Mouse (Mus musculus) liver, embryonic 14.5 days (tissue): ENCODE data around the gene Ccdc162. TPM values are rescaled to one million over a fixed set of nuclear protein-coding genes. Genes with fewer than 3 reads are reported as not detected.

ENCODE experiments used
- ATAC-seq: fragments of 200-750 bp; cut with Nextera tagmentation; 2 replicates; pipeline ENCODE4 v1.8.0; 2017; ENCODE audit warnings: moderate number of reproducible peaks, mild to moderate bottlenecking, moderate library complexity; ENCODE audit not compliant: insufficient read depth
- DNase-seq, 3 experiments: peaks; one replicate each; pipeline ENCODE4 v3.0.0-alpha.2; 2012 to 2013; ENCODE audit warnings: low read depth in 3 of 3, low spot score in 3 of 3
- H3K27ac ChIP-seq: fragments of 300-500 bp; sonication (generic); 2 replicates; pipeline ENCODE4 v1.5.1; 2014; ENCODE audit warnings: moderate library complexity, mild to moderate bottlenecking, control low read depth, inconsistent platforms
- H3K27me3 ChIP-seq: fragments of 300-500 bp; sonication (generic); 2 replicates; pipeline ENCODE4 v1.6.1; 2014; ENCODE audit warnings: mild to moderate bottlenecking, low read length, moderate library complexity; ENCODE audit not compliant: control insufficient read depth, insufficient read depth
- H3K36me3 ChIP-seq: fragments of 300-500 bp; sonication (generic); replicated peaks from 2 replicates; pipeline ENCODE4 v1.6.1; 2014; ENCODE audit warnings: low read depth; ENCODE audit not compliant: control insufficient read depth, insufficient read depth
- H3K4me1 ChIP-seq, 2 experiments: fragments of 200-500 bp in 1 of 2; fragments of 300-500 bp in 1 of 2; sonication (generic) in 1 of 2; replicated peaks; 2 replicates each; pipeline ENCODE4 v1.6.1; 2012 to 2014; ENCODE audit warnings: antibody characterized with exemption in 1 of 2, inconsistent platforms in 1 of 2, low read length in 1 of 2; ENCODE audit not compliant: control insufficient read depth in 2 of 2, insufficient read depth in 2 of 2
- H3K4me2 ChIP-seq: fragments of 300-500 bp; sonication (generic); 2 replicates; pipeline ENCODE4 v1.6.1; 2014; ENCODE audit warnings: low read depth, mild to moderate bottlenecking, control low read depth, moderate library complexity
- H3K4me3 ChIP-seq, 2 experiments: fragments of 200-500 bp in 1 of 2; fragments of 300-500 bp in 1 of 2; sonication (generic) in 1 of 2; 2 replicates each; pipeline ENCODE4 v1.5.1; 2012 to 2014; ENCODE audit warnings: low read depth in 2 of 2, low read length in 2 of 2, mild to moderate bottlenecking in 2 of 2, control low read depth in 1 of 2, inconsistent platforms in 1 of 2, moderate library complexity in 1 of 2; ENCODE audit not compliant: insufficient read depth in 1 of 2
- H3K9ac ChIP-seq: fragments of 300-500 bp; sonication (generic); replicated peaks from 2 replicates; pipeline ENCODE4 v1.6.1; 2014; ENCODE audit warnings: mild to moderate bottlenecking, control low read depth, moderate library complexity
- H3K9me3 ChIP-seq: fragments of 300-500 bp; sonication (generic); 2 replicates; pipeline ENCODE4 v1.6.1; 2016; ENCODE audit warnings: low read length, mixed read lengths; ENCODE audit not compliant: control insufficient read depth
- CTCF ChIP-seq: IDR thresholded peaks from 2 replicates; pipeline ENCODE4 v1.5.1; 2016; ENCODE audit warnings: antibody characterized with exemption, low read depth, control low read depth
- EP300 ChIP-seq: IDR thresholded peaks from 2 replicates; pipeline ENCODE4 v1.6.1; 2016; ENCODE audit warnings: antibody characterized with exemption, low read depth
- WGBS: fragments of 180-500 bp; shearing (Covaris S2); extraction: QIAGEN DNeasy Blood & Tissue Kit; methylation state at CpG from one replicate; pipeline ENCODE4 v1.1.7; 2014; ENCODE audit not compliant: insufficient replicate concordance; 5-methylcytosine and 5-hydroxymethylcytosine counted together
- polyA plus RNA-seq, 2 experiments: library from polyadenylated mRNA; depleted of rRNA in 1 of 2; stranded (reverse) in 1 of 2; unstranded in 1 of 2; fragments of >200 nt; fragmentation: Nextera tagmentation in 1 of 2; extraction: Ambion mirVana in 1 of 2; gene quantifications; 2 replicates each; pipeline versions ENCODE4 v1.2.1 to v1.2.3; 2012 to 2014

Gene Ccdc162
- polyA plus RNA-seq, 2 experiments: 0.07 to 0.10 TPM

DNA sequence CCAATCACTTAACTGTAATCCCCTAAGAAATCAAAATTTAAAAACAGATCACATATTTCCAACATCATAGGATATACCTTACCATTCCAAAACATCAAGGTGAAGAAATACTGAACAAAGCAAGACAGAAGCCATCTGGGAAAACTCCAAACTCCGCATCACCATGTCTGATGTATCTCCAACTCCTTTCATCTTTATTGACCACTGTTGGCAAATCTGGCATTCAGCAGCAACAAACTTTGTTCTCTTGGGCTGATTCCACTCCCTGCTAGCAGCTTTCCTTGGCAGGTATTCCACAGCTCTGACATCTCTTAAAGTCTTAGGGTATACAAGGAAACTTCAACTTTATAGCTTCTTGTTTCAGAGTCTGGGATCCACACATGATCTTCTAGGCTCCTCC lies 158.0 kb downstream of the Ccdc162 start:
- 74% methylated on average over 1 of the region's 1 CpGs for WGBS
- Histone ChIP-seq H3K9ac (no peak overlapping the region), H3K27ac (no peak overlapping the region), H3K4me3 (no peak overlapping the region), H3K9me3 (no peaks in the 10 kb centered on the region), H3K27me3 (no peaks in the 10 kb centered on the region), H3K4me2 (no peak overlapping the region), H3K36me3 (no peaks in the 10 kb centered on the region), H3K4me1 (no peaks in the 10 kb centered on the region)
- no peak for TF ChIP-seq EP300
- TF ChIP-seq CTCF: no peak
- ATAC-seq (no peak), DNase-seq (no peak)

GRCm38 (mm10) chr10:41555081-41555480 lies 161.4 kb downstream of the Ccdc162 start:
- WGBS: 62% methylated on average over 3 of the region's 3 CpGs
- no peaks in the 10 kb centered on the region for H3K27me3 ChIP-seq
- no peak for DNase-seq
- TF ChIP-seq CTCF (no peak), EP300 (no peak)
- H3K36me3 ChIP-seq: no peaks in the 10 kb centered on the region
- H3K4me1 ChIP-seq: no peaks in the 10 kb centered on the region; a peak in 1 of 4 replicates
- no peak overlapping the region for H3K27ac ChIP-seq
- H3K9ac ChIP-seq: no peak overlapping the region
- H3K9me3 ChIP-seq: no peaks in the 10 kb centered on the region
- no peak for ATAC-seq
- H3K4me3 ChIP-seq: no peak overlapping the region
- H3K4me2 ChIP-seq: no peak overlapping the region

- DNase-seq (no peak), ATAC-seq (no peak)
- no peak overlapping the region for H3K4me3 ChIP-seq
- H3K4me2 ChIP-seq: no peak overlapping the region
- no peak for TF ChIP-seq CTCF
- TF ChIP-seq EP300: no peak
- H3K36me3 ChIP-seq: no peaks in the 10 kb centered on the region
- H3K27ac ChIP-seq: no peak overlapping the region
- no peaks in the 10 kb centered on the region; a peak in 1 of 4 replicates for H3K4me1 ChIP-seq
- no peaks in the 10 kb centered on the region; the same call in 1 of the 2 replicates for H3K9me3 ChIP-seq
- no peaks in the 10 kb centered on the region for H3K27me3 ChIP-seq
- 60% methylated on average over 4 of the region's 4 CpGs for WGBS
- no peak overlapping the region for H3K9ac ChIP-seq
These were observed 162.7 kb downstream of the Ccdc162 start for GRCm38 (mm10) chr10:41553711-41554110.

DNA sequence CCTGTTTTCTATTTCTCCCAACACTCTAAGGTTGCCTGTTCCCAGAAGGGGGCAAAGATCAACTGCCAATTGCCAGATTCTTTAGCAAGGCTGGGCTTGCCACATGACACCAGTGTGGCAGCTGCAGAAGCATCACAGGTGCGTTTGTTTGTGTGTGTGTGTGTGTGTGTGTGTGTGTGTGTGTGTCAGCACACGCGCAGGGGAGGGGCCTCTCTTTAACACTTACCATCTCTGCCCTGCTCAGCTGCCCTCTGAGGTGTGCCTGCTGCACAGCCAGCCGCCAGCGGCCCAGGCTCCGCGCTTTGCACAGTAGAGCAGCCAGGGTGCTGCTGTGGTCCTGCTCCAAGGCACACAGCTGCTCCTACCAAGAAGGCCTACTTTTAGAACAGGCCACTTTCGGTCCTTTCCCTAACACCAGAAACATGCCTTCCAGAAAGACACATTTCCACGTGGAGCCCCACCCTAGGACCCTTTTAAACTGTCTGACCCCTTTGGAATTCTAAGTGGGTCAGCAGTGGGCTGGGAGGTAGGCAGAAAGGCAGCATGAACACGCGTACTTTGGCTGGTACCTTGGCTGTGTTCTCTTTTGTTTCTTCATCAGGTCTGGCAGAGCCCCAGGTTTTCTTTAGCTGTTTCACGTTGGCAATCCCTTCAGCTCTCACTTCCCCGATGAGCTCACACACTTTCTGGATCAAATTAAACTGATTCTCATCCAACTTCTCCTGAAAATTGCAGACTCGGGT lies 163.4 kb downstream of the Ccdc162 start:
- no peaks in the 10 kb centered on the region; a peak in 1 of 4 replicates for H3K4me1 ChIP-seq
- no peak overlapping the region for H3K4me3 ChIP-seq
- TF ChIP-seq EP300 (no peak), CTCF (no peak)
- H3K9me3 ChIP-seq: no peaks in the 10 kb centered on the region; the same call in 1 of the 2 replicates
- no peak overlapping the region for H3K27ac ChIP-seq
- H3K36me3 ChIP-seq: no peaks in the 10 kb centered on the region
- 57% methylated on average over 14 of the region's 14 CpGs for WGBS
- ATAC-seq: no peak
- DNase-seq: no peak
- H3K27me3 ChIP-seq: no peaks in the 10 kb centered on the region
- H3K9ac ChIP-seq: no peak overlapping the region
- no peak overlapping the region for H3K4me2 ChIP-seq

GRCm38 (mm10) chr10:41552319-41552718 lies 164.1 kb downstream of the Ccdc162 start:
- TF ChIP-seq CTCF: no peak
- TF ChIP-seq EP300: no peak
- H3K9me3 ChIP-seq: no peaks in the 10 kb centered on the region; the same call in 1 of the 2 replicates
- H3K9ac ChIP-seq: no peak overlapping the region
- WGBS: 13% methylated on average over 3 of the region's 3 CpGs
- no peaks in the 10 kb centered on the region for H3K36me3 ChIP-seq
- no peak overlapping the region for H3K27ac ChIP-seq
- DNase-seq: no peak
- ATAC-seq: no peak
- no peaks in the 10 kb centered on the region; a peak in 1 of 4 replicates for H3K4me1 ChIP-seq
- no peaks in the 10 kb centered on the region for H3K27me3 ChIP-seq
- no peak overlapping the region for H3K4me2 ChIP-seq
- no peak overlapping the region for H3K4me3 ChIP-seq
